Mouse (Mus musculus) forebrain, postnatal 0 days (tissue): Measurements from ENCODE around the gene Slc25a13. TPM values are rescaled to one million over a fixed set of nuclear protein-coding genes. Genes with fewer than 3 reads are reported as not detected.

Experiments
- ATAC-seq: fragments of 200-750 bp; cut with Nextera tagmentation; 2 replicates; pipeline ENCODE4 v1.8.0; 2017; ENCODE audit warnings: mild to moderate bottlenecking, moderate library complexity
- DNase-seq: peaks from one replicate; pipeline ENCODE4 v3.0.0-alpha.2; 2015
- H3K27ac ChIP-seq: fragments of 300-500 bp; sonication (generic); 2 replicates; pipeline ENCODE4 v1.5.1; 2014; ENCODE audit warnings: low read depth, mild to moderate bottlenecking, antibody characterized with exemption, low read length, moderate library complexity, mixed read lengths
- H3K27me3 ChIP-seq: fragments of 300-500 bp; sonication (generic); 2 replicates; pipeline ENCODE4 v1.6.1; 2014; ENCODE audit warnings: mild to moderate bottlenecking, low read length, mixed read lengths; ENCODE audit not compliant: insufficient read depth
- H3K36me3 ChIP-seq: fragments of 300-500 bp; sonication (generic); 2 replicates; pipeline ENCODE4 v1.6.1; 2014; ENCODE audit warnings: mild to moderate bottlenecking, moderate library complexity; ENCODE audit not compliant: insufficient read depth
- H3K4me1 ChIP-seq: fragments of 300-500 bp; sonication (generic); 2 replicates; pipeline ENCODE4 v1.6.1; 2014; ENCODE audit warnings: antibody characterized with exemption; ENCODE audit not compliant: insufficient read depth
- H3K4me2 ChIP-seq: fragments of 300-500 bp; sonication (generic); 2 replicates; pipeline ENCODE4 v1.6.1; 2014; ENCODE audit warnings: low read depth, mild to moderate bottlenecking, moderate library complexity
- H3K4me3 ChIP-seq: fragments of 300-500 bp; sonication (generic); 2 replicates; pipeline ENCODE4 v1.5.1; 2014; ENCODE audit warnings: low read depth, low read length, mixed read lengths
- H3K9ac ChIP-seq: fragments of 300-500 bp; sonication (generic); 2 replicates; pipeline ENCODE4 v1.6.1; 2014; ENCODE audit warnings: mild to moderate bottlenecking
- H3K9me3 ChIP-seq: fragments of 300-500 bp; sonication (generic); 2 replicates; pipeline ENCODE4 v1.6.1; 2016; ENCODE audit warnings: low read length
- CTCF ChIP-seq: sonication (generic); IDR thresholded peaks from 2 replicates; pipeline ENCODE4 v1.5.1; 2016; ENCODE audit warnings: antibody characterized with exemption, control low read depth, low read depth
- WGBS: fragments of 180-500 bp; shearing (Covaris S2); extraction: QIAGEN DNeasy Blood & Tissue Kit; methylation state at CpG from one replicate; pipeline ENCODE4 v1.1.7; 2014; 5-methylcytosine and 5-hydroxymethylcytosine counted together
- polyA plus RNA-seq: library from polyadenylated mRNA; unstranded; fragments of >200 nt; fragmentation: Nextera tagmentation; extraction: Ambion mirVana; gene quantifications from 2 replicates; pipeline ENCODE4 v1.2.1, GENCODE M21; 2015
- total RNA-seq: library from RNA; depleted of rRNA; stranded (reverse); fragments of >200 nt; gene quantifications from 2 replicates; pipeline ENCODE4 v1.2.3, GENCODE M21; 2014

The Slc25a13 gene
- total and polyA plus RNA-seq, 2 experiments from 2014 or later, result 3.1 to 5.2 TPM

- TF ChIP-seq CTCF, result no peak
- Histone ChIP-seq H3K4me2 (no peak overlapping the region), H3K4me3 (no peak overlapping the region), H3K9me3 (0 out of 2 replicates have a peak, but pooled peaks cover 4% of the 10 kb centered on the region), H3K4me1 (no peaks in the 10 kb centered on the region), H3K36me3 (no peaks in the 10 kb centered on the region), H3K27me3 (no peaks in the 10 kb centered on the region), H3K9ac (no peak overlapping the region), H3K27ac (no peak overlapping the region)
- ATAC-seq, result peak; percentile 38; the same call in 1 of the 2 replicates
- WGBS, result 69% methylated on average over 13 of the region's 13 CpGs
- DNase-seq, result peak; percentile 46
These were observed 23.1 kb downstream of the Slc25a13 start for GRCm38 (mm10) chr6:6193906-6194305.

GRCm38 (mm10) chr6:6192413-6192812, 24.6 kb downstream of the Slc25a13 start:
- no peak for ATAC-seq
- H3K4me1 ChIP-seq, result no peaks in the 10 kb centered on the region

GRCm38 (mm10) chr6:6191596-6192337, 25.2 kb downstream of the Slc25a13 start:
- ATAC-seq (no peak), DNase-seq (no peak)
- 73% methylated on average over 8 of the region's 8 CpGs for WGBS
- TF ChIP-seq CTCF, result no peak
- no peak overlapping the region for H3K4me2 ChIP-seq
- no peak overlapping the region for H3K4me3 ChIP-seq
- no peak overlapping the region for H3K9ac ChIP-seq
- no peaks in the 10 kb centered on the region for H3K36me3 ChIP-seq
- no peaks in the 10 kb centered on the region for H3K4me1 ChIP-seq
- 0 out of 2 replicates have a peak, but pooled peaks cover 4% of the 10 kb centered on the region for H3K9me3 ChIP-seq
- no peaks in the 10 kb centered on the region for H3K27me3 ChIP-seq
- H3K27ac ChIP-seq, result no peak overlapping the region

More at GRCm38 (mm10) chr6:6192413-6192812, 24.6 kb downstream of the Slc25a13 start:
- no peak overlapping the region for H3K4me3 ChIP-seq
- TF ChIP-seq CTCF, result no peak
- no peaks in the 10 kb centered on the region for H3K27me3 ChIP-seq
- no peak overlapping the region for H3K9ac ChIP-seq
- WGBS, result 87% methylated on average over 7 of the region's 7 CpGs
- no peaks in the 10 kb centered on the region for H3K36me3 ChIP-seq
- H3K4me2 ChIP-seq, result no peak overlapping the region
- no peak overlapping the region for H3K27ac ChIP-seq
- no peak for DNase-seq
- 0 out of 2 replicates have a peak, but pooled peaks cover 4% of the 10 kb centered on the region for H3K9me3 ChIP-seq

GRCm38 (mm10) chr6:6188970-6189369, 28.0 kb downstream of the Slc25a13 start:
- Histone ChIP-seq H3K36me3 (no peaks in the 10 kb centered on the region), H3K27ac (no peak overlapping the region), H3K9ac (no peak overlapping the region), H3K4me3 (no peak overlapping the region), H3K4me1 (no peaks in the 10 kb centered on the region), H3K9me3 (0 out of 2 replicates have a peak, but pooled peaks cover 4% of the 10 kb centered on the region), H3K27me3 (no peaks in the 10 kb centered on the region), H3K4me2 (no peak overlapping the region)
- ATAC-seq, result no peak
- 80% methylated on average over 6 of the region's 6 CpGs for WGBS
- TF ChIP-seq CTCF, result no peak
- DNase-seq, result no peak

GRCm38 (mm10) chr6:6186468-6186867, 30.5 kb downstream of the Slc25a13 start:
- ATAC-seq (no peak), DNase-seq (no peak)
- Histone ChIP-seq H3K36me3 (no peaks in the 10 kb centered on the region), H3K9ac (no peak overlapping the region), H3K27ac (no peak overlapping the region), H3K4me2 (no peak overlapping the region), H3K4me1 (no peaks in the 10 kb centered on the region), H3K4me3 (no peak overlapping the region), H3K27me3 (no peaks in the 10 kb centered on the region), H3K9me3 (no peaks in the 10 kb centered on the region)
- no peak for TF ChIP-seq CTCF
- 78% methylated on average over 4 of the region's 4 CpGs for WGBS

- no peak for DNase-seq
- Histone ChIP-seq H3K4me1 (no peaks in the 10 kb centered on the region), H3K4me2 (no peak overlapping the region), H3K36me3 (no peaks in the 10 kb centered on the region), H3K9me3 (no peaks in the 10 kb centered on the region), H3K9ac (no peak overlapping the region), H3K27ac (no peak overlapping the region), H3K4me3 (no peak overlapping the region), H3K27me3 (no peaks in the 10 kb centered on the region)
- WGBS, result 92% methylated on average over 3 of the region's 3 CpGs
- no peak for ATAC-seq
- no peak for TF ChIP-seq CTCF
These were observed 31.3 kb downstream of the Slc25a13 start for GRCm38 (mm10) chr6:6185735-6186068.

GRCm38 (mm10) chr6:6184921-6185734, 31.8 kb downstream of the Slc25a13 start:
- no peak for TF ChIP-seq CTCF

More at GRCm38 (mm10) chr6:6184921-6185734, 31.8 kb downstream of the Slc25a13 start:
- H3K36me3 ChIP-seq, result no peaks in the 10 kb centered on the region
- H3K9me3 ChIP-seq, result no peaks in the 10 kb centered on the region
- no peak overlapping the region for H3K9ac ChIP-seq
- no peak for ATAC-seq
- no peak for DNase-seq
- H3K4me3 ChIP-seq, result no peak overlapping the region
- H3K27me3 ChIP-seq, result no peaks in the 10 kb centered on the region
- no peak overlapping the region for H3K27ac ChIP-seq
- WGBS, result 76% methylated on average over 7 of the region's 7 CpGs
- H3K4me1 ChIP-seq, result no peaks in the 10 kb centered on the region
- H3K4me2 ChIP-seq, result no peak overlapping the region
